Mouse (Mus musculus): ENCODE measurements around the gene Tmprss11b.

DNA sequence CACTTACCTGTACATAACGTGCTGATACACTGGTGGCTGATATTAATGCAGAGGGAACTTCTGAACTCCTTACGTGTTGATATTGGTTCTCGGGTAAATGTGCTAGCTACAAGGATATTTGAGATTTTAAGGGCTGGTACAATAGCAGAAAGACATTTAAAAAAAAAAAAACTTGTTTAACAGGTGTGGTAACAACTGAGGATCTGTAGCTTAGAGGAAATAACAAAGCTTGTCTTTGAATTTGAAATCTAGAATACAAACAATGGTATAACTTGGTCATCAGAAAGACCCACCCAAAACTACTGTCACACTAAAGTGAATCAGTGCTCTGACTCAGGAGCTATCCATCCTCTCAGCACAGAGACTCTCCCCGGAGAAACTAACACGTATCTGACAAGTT, at the start of gene Tmprss11b:
- TF ChIP-seq CTCF (IDR thresholded peaks at IDR 0.05; ENCODE audit: borderline replicate concordance, insufficient read depth, low read depth, low read length), result no peak
- TF ChIP-seq POLR2A (IDR thresholded peaks at IDR 0.05; ENCODE audit: borderline replicate concordance, insufficient read depth, low read length), result no peak

Measured in cerebellum, adult 2 months (tissue).